Mouse (Mus musculus) myocyte (in vitro differentiated cells): Measurements from ENCODE around the gene Brix1. TPM values are rescaled to one million over a fixed set of nuclear protein-coding genes. Genes with fewer than 3 reads are reported as not detected.
A peak's percentile ranks its signal among the peaks of the same experiment; 100 is the strongest.

Experiments used
- H3K27me3 ChIP-seq: one replicate; pipeline ENCODE4 v1.6.1; 2011; ENCODE audit not compliant: control insufficient read depth, insufficient read depth, insufficient read length
- H3K36me3 ChIP-seq: one replicate; pipeline ENCODE4 v1.6.1; 2011; ENCODE audit not compliant: control insufficient read depth, insufficient read depth
- H3K4me2 ChIP-seq: one replicate; pipeline ENCODE4 v1.6.1; 2011; ENCODE audit warnings: low read depth, control low read depth
- H3K4me3 ChIP-seq: one replicate; pipeline ENCODE4 v1.5.1; 2011; ENCODE audit warnings: mild to moderate bottlenecking, control low read depth, moderate library complexity
- H3K79me2 ChIP-seq: one replicate; pipeline ENCODE4 v1.6.1; 2011; ENCODE audit not compliant: control insufficient read depth, insufficient read depth
- H3ac ChIP-seq: one replicate; pipeline ENCODE4 v1.6.1; 2011; ENCODE audit not compliant: control insufficient read depth, insufficient read length
- CEBPB ChIP-seq: IDR thresholded peaks from 2 replicates; pipeline ENCODE4 v1.6.1; 2011; ENCODE audit warnings: mild to moderate bottlenecking, moderate library complexity; ENCODE audit not compliant: poor library complexity, insufficient read depth, severe bottlenecking
- E2F4 ChIP-seq: IDR thresholded peaks from one replicate; pipeline ENCODE4 v1.6.1; 2011; ENCODE audit warnings: mild to moderate bottlenecking, control low read depth, moderate library complexity; ENCODE audit not compliant: insufficient read depth
- MAX ChIP-seq: IDR thresholded peaks from one replicate; pipeline ENCODE4 v1.6.1; 2011; ENCODE audit warnings: low read depth, mild to moderate bottlenecking, control low read depth
- MYOD1 ChIP-seq, 3 experiments: IDR thresholded peaks; one replicate each; pipeline ENCODE4 v1.6.1; 2011; ENCODE audit warnings: control low read depth in 2 of 3, low read depth in 2 of 3, mild to moderate bottlenecking in 2 of 3, moderate library complexity in 1 of 3; ENCODE audit not compliant: insufficient read length in 2 of 3, control insufficient read depth in 1 of 3
- MYOG ChIP-seq, 3 experiments: IDR thresholded peaks; one replicate each; pipeline ENCODE4 v1.6.1; 2011; ENCODE audit warnings: control low read depth in 2 of 3, low read depth in 2 of 3, mild to moderate bottlenecking in 2 of 3; ENCODE audit not compliant: insufficient read length in 2 of 3, control insufficient read depth in 1 of 3, insufficient read depth in 1 of 3
- POLR2A ChIP-seq: IDR thresholded peaks from one replicate; pipeline ENCODE4 v1.6.1; 2011; ENCODE audit warnings: low read depth, mild to moderate bottlenecking, control low read depth, moderate library complexity; ENCODE audit not compliant: insufficient read length
- POLR2AphosphoS2 ChIP-seq: IDR thresholded peaks from one replicate; pipeline ENCODE4 v1.6.1; 2011; ENCODE audit warnings: low read depth, control low read depth; ENCODE audit not compliant: insufficient read length
- REST ChIP-seq: IDR thresholded peaks from one replicate; pipeline ENCODE4 v1.6.1; 2011; ENCODE audit warnings: mild to moderate bottlenecking, control low read depth, moderate library complexity; ENCODE audit not compliant: insufficient read depth, insufficient read length
- SRF ChIP-seq: IDR thresholded peaks from one replicate; pipeline ENCODE4 v1.6.1; 2011; ENCODE audit warnings: low read depth; ENCODE audit not compliant: control insufficient read depth, insufficient read length
- TCF12 ChIP-seq: IDR thresholded peaks from one replicate; pipeline ENCODE4 v1.6.1; 2011; ENCODE audit warnings: mild to moderate bottlenecking, control low read depth; ENCODE audit not compliant: poor library complexity, insufficient read depth, severe bottlenecking
- TCF3 ChIP-seq: IDR thresholded peaks from one replicate; pipeline ENCODE4 v1.6.1; 2011; ENCODE audit warnings: low read depth, control low read depth; ENCODE audit not compliant: insufficient read length
- USF1 ChIP-seq: IDR thresholded peaks from one replicate; pipeline ENCODE4 v1.6.1; 2011; ENCODE audit warnings: low read depth, mild to moderate bottlenecking, control low read depth, moderate library complexity
- polyA plus RNA-seq: library from polyadenylated mRNA; unstranded; fragments of >200 nt; fragmentation: generic; extraction: Trizol; gene quantifications from one replicate; pipeline ENCODE4 v1.2.1, GENCODE M21; 2012; ENCODE audit warnings: missing spikeins

The Brix1 gene
- polyA plus RNA-seq, 1 experiment = 23.4 TPM

- Histone ChIP-seq H3K27me3 (no peaks in the 10 kb centered on the region), H3K79me2 (peaks cover 41% of the 10 kb centered on the region), H3K36me3 (peaks cover 1% of the 10 kb centered on the region), H3K4me2 (peak overlapping the region; percentile 99), H3K4me3 (peak overlapping the region; percentile 36), H3ac (peak overlapping the region; percentile 42)
- TF ChIP-seq TCF12 (no peak), REST (no peak), CEBPB (no peak), MYOD1 (IDR thresholded peaks at IDR 0.05; ENCODE audit: control insufficient read depth in 1 of 3, insufficient read length in 2 of 3, low read depth in 2 of 3) (no peak), POLR2AphosphoS2 (no peak), MYOG (IDR thresholded peaks at IDR 0.05; ENCODE audit: control insufficient read depth in 1 of 3, insufficient read depth in 1 of 3, insufficient read length in 2 of 3, low read depth in 2 of 3) (no peak), E2F4 (no peak), USF1 (no peak), TCF3 (no peak), SRF (no peak), MAX (no peak)
These were observed 16.1 kb downstream of the Brix1 start for GRCm38 (mm10) chr15:10469641-10470150.

GRCm38 (mm10) chr15:10468761-10469160 lies 17.0 kb downstream of the Brix1 start:
- peak overlapping the region; percentile 36 for H3K4me3 ChIP-seq
- no peaks in the 10 kb centered on the region for H3K27me3 ChIP-seq
- H3K79me2 ChIP-seq = peaks cover 50% of the 10 kb centered on the region
- no peaks in the 10 kb centered on the region for H3K36me3 ChIP-seq
- peak overlapping the region; percentile 99 for H3K4me2 ChIP-seq
- no peak for TF ChIP-seq TCF3
- TF ChIP-seq POLR2A = no peak
- TF ChIP-seq REST = no peak
- TF ChIP-seq MYOD1 (IDR thresholded peaks at IDR 0.05; ENCODE audit: control insufficient read depth in 1 of 3, insufficient read length in 2 of 3, low read depth in 2 of 3) = no peak
- TF ChIP-seq E2F4 = no peak
- no peak for TF ChIP-seq MAX
- no peak for TF ChIP-seq MYOG (IDR thresholded peaks at IDR 0.05; ENCODE audit: control insufficient read depth in 1 of 3, insufficient read depth in 1 of 3, insufficient read length in 2 of 3, low read depth in 2 of 3)
- TF ChIP-seq POLR2AphosphoS2 = no peak
- no peak for TF ChIP-seq TCF12
- no peak for TF ChIP-seq USF1
- TF ChIP-seq CEBPB = no peak
- no peak for TF ChIP-seq SRF
- no peak overlapping the region for H3ac ChIP-seq

GRCm38 (mm10) chr15:10464678-10465077 lies 21.1 kb downstream of the Brix1 start:
- H3K27me3 ChIP-seq = no peaks in the 10 kb centered on the region
- H3K4me2 ChIP-seq = no peak overlapping the region
- H3K79me2 ChIP-seq = peaks cover 50% of the 10 kb centered on the region
- peaks cover 26% of the 10 kb centered on the region for H3K36me3 ChIP-seq
- no peak overlapping the region for H3K4me3 ChIP-seq
- TF ChIP-seq TCF3 (no peak), MYOG (IDR thresholded peaks at IDR 0.05; ENCODE audit: control insufficient read depth in 1 of 3, insufficient read depth in 1 of 3, insufficient read length in 2 of 3, low read depth in 2 of 3) (no peak), REST (no peak), E2F4 (no peak), MYOD1 (IDR thresholded peaks at IDR 0.05; ENCODE audit: control insufficient read depth in 1 of 3, insufficient read length in 2 of 3, low read depth in 2 of 3) (no peak), MAX (no peak), SRF (no peak), CEBPB (no peak), TCF12 (no peak), USF1 (no peak), POLR2AphosphoS2 (no peak)
- H3ac ChIP-seq = no peak overlapping the region

- H3K27me3 ChIP-seq = no peaks in the 10 kb centered on the region
- peak overlapping the region; percentile 30 for H3K4me2 ChIP-seq
- H3K36me3 ChIP-seq = peaks cover 26% of the 10 kb centered on the region
- H3K79me2 ChIP-seq = peaks cover 39% of the 10 kb centered on the region
- no peak for TF ChIP-seq REST
- TF ChIP-seq MAX = no peak
- no peak for TF ChIP-seq TCF3
- no peak for TF ChIP-seq POLR2AphosphoS2
- TF ChIP-seq MYOG (IDR thresholded peaks at IDR 0.05; ENCODE audit: control insufficient read depth in 1 of 3, insufficient read depth in 1 of 3, insufficient read length in 2 of 3, low read depth in 2 of 3) = peak in 1 of 3 experiments; percentile 42
- no peak for TF ChIP-seq USF1
- no peak for TF ChIP-seq SRF
- peak; percentile 23; the same call in 1 of the 2 replicates for TF ChIP-seq CEBPB
- TF ChIP-seq TCF12 = peak; percentile 55
- no peak for TF ChIP-seq E2F4
- peak in 2 of 3 experiments; percentile 66 to 74 for TF ChIP-seq MYOD1 (IDR thresholded peaks at IDR 0.05; ENCODE audit: control insufficient read depth in 1 of 3, insufficient read length in 2 of 3, low read depth in 2 of 3)
- TF ChIP-seq POLR2A = no peak
- no peak overlapping the region for H3ac ChIP-seq
- H3K4me3 ChIP-seq = no peak overlapping the region
These were observed 22.2 kb downstream of the Brix1 start for GRCm38 (mm10) chr15:10463555-10463954.

GRCm38 (mm10) chr15:10460986-10461385 lies 24.8 kb downstream of the Brix1 start:
- H3K4me2 ChIP-seq = no peak overlapping the region
- no peak overlapping the region for H3K4me3 ChIP-seq
- H3ac ChIP-seq = no peak overlapping the region
- peaks cover 38% of the 10 kb centered on the region for H3K36me3 ChIP-seq
- H3K79me2 ChIP-seq = peaks cover 17% of the 10 kb centered on the region
- TF ChIP-seq MYOD1 (IDR thresholded peaks at IDR 0.05; ENCODE audit: control insufficient read depth in 1 of 3, insufficient read length in 2 of 3, low read depth in 2 of 3) = no peak
- no peak for TF ChIP-seq TCF12
- no peak for TF ChIP-seq USF1
- TF ChIP-seq E2F4 = no peak
- TF ChIP-seq SRF = no peak
- no peak for TF ChIP-seq POLR2AphosphoS2
- TF ChIP-seq MAX = no peak
- TF ChIP-seq CEBPB = no peak
- no peak for TF ChIP-seq TCF3
- TF ChIP-seq POLR2A = no peak
- no peaks in the 10 kb centered on the region for H3K27me3 ChIP-seq
